Mouse (Mus musculus): ENCODE measurements around the gene Otop2.

Gene Otop2

GRCm38 (mm10) chr11:115297214-115297826 is 9.6 kb upstream of the Otop2 start, which contains the start of gene Fads6:
Gene Fads6 (minus strand): TSS chr11:115297663.
- in situ Hi-C loops (cut with MseI, MboI), result no loop called here

- in situ Hi-C loops (cut with MseI, MboI), result no loop called here
Measured at GRCm38 (mm10) chr11:115298160-115298559, 8.8 kb upstream of the Otop2 start.

GRCm38 (mm10) chr11:115300745-115301144 is 6.2 kb upstream of the Otop2 start:
- in situ Hi-C loops (cut with MseI, MboI), result no loop called here

- in situ Hi-C loops (cut with MseI, MboI), result no loop called here
Measured at GRCm38 (mm10) chr11:115301351-115301750, 5.6 kb upstream of the Otop2 start.

GRCm38 (mm10) chr11:115303167-115303566 is 3.8 kb upstream of the Otop2 start:
- in situ Hi-C loops (cut with MseI, MboI), result no loop called here

GRCm38 (mm10) chr11:115308781-115309180 is 1.8 kb downstream of the Otop2 start:
- in situ Hi-C loops (cut with MseI, MboI), result no loop called here

GRCm38 (mm10) chr11:115314249-115314648 is 7.3 kb downstream of the Otop2 start:
- in situ Hi-C loops (cut with MseI, MboI), result no loop called here

- in situ Hi-C loops (cut with MseI, MboI), result loop anchor here in 1 of 2 experiments (5.0 kb wide), 1 partner anchor 40 kb away; no protein-coding TSS in a partner anchor
Measured at GRCm38 (mm10) chr11:115317204-115317603, 10.2 kb downstream of the Otop2 start.

- in situ Hi-C loops (cut with MseI, MboI), result loop anchor here in 1 of 2 experiments (5.0 kb wide), 1 partner anchor 39 kb away; no protein-coding TSS in a partner anchor
Measured at GRCm38 (mm10) chr11:115318245-115319027, 11.5 kb downstream of the Otop2 start.

- in situ Hi-C loops (cut with MseI, MboI), result loop anchor here in 1 of 2 experiments (5.0 kb wide), 1 partner anchor 37 kb away; no protein-coding TSS in a partner anchor
Measured at GRCm38 (mm10) chr11:115319704-115320383, 12.9 kb downstream of the Otop2 start.

- in situ Hi-C loops (cut with MseI, MboI), result no loop called here
Measured at GRCm38 (mm10) chr11:115321906-115322693, 15.1 kb downstream of the Otop2 start, which contains the start of gene Ush1g. Gene Ush1g (minus strand): TSS chr11:115322041.

GRCm38 (mm10) chr11:115323354-115323753 is 16.4 kb downstream of the Otop2 start:
- in situ Hi-C loops (cut with MseI, MboI), result no loop called here

- in situ Hi-C loops (cut with MseI, MboI), result no loop called here
Measured at GRCm38 (mm10) chr11:115326730-115327129, 19.8 kb downstream of the Otop2 start.

GRCm38 (mm10) chr11:115329339-115329738 is 22.4 kb downstream of the Otop2 start:
- in situ Hi-C loops (cut with MseI, MboI), result no loop called here

GRCm38 (mm10) chr11:115334531-115334930 is 27.6 kb downstream of the Otop2 start, which contains the start of gene Otop3:
Gene Otop3 (plus strand): TSS chr11:115334731.
- in situ Hi-C loops (cut with MseI, MboI), result no loop called here

GRCm38 (mm10) chr11:115335223-115335622 is 28.3 kb downstream of the Otop2 start:
- in situ Hi-C loops (cut with MseI, MboI), result no loop called here

GRCm38 (mm10) chr11:115336115-115336514 is 29.2 kb downstream of the Otop2 start:
- in situ Hi-C loops (cut with MseI, MboI), result no loop called here

GRCm38 (mm10) chr11:115337350-115337749 is 30.4 kb downstream of the Otop2 start:
- in situ Hi-C loops (cut with MseI, MboI), result no loop called here

GRCm38 (mm10) chr11:115337826-115338225 is 30.9 kb downstream of the Otop2 start:
- in situ Hi-C loops (cut with MseI, MboI), result no loop called here

GRCm38 (mm10) chr11:115341246-115341645 is 34.3 kb downstream of the Otop2 start:
- in situ Hi-C loops (cut with MseI, MboI), result no loop called here

GRCm38 (mm10) chr11:115341866-115342265 is 34.9 kb downstream of the Otop2 start:
- in situ Hi-C loops (cut with MseI, MboI), result no loop called here

Data from mouse trophoblast stem cell (cell line).